Mouse (Mus musculus) bone marrow macrophage, adult 2 months (primary cell): Measurements from ENCODE around the gene Btf3l4.

Experiments used
- CTCF ChIP-seq: IDR thresholded peaks from 2 replicates; pipeline ENCODE4 v1.5.1; 2012; ENCODE audit warnings: low read depth, mild to moderate bottlenecking, low read length, moderate library complexity
- POLR2A ChIP-seq: IDR thresholded peaks from 2 replicates; pipeline ENCODE4 v1.6.1; 2012; ENCODE audit warnings: mild to moderate bottlenecking, low read depth, low read length, borderline replicate concordance

DNA sequence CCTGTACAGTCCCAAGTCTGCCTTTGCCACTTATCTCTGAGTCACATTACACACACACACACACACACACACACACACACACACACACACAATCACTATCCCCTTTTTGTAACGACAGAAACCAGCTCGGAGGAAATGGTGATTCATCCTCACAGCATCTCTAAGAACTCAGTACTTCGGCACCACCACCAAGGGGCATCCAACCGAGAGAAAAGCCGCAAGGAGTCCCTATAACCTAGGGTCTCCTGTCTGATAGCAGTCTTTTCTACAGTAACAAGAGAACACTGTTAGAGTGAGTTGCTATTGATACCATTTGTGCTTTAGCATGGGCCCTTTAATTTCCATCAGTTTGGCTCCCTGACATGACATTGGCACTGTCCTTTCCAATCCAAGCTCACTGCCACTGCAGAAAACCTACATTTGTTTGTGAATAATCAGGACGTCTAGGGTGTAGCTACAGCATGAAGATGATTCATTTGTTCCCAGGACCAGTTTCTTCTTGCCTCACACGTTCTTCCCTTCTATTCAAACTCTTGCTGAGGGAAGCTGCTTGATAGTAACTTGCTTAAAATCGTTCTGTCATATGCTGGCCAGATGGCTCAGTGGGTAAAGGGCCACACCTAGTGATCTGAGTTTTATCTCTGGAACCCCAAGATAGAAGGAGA, 50.9 kb downstream of the Btf3l4 start:
- TF ChIP-seq CTCF: no peak
- no peak for TF ChIP-seq POLR2A
